Mouse (Mus musculus) adrenal gland, adult 2 months (tissue): Measurements from ENCODE around the gene Snapc2. TPM values are rescaled to one million over a fixed set of nuclear protein-coding genes. Genes with fewer than 3 reads are reported as not detected.
A peak's percentile ranks its signal among the peaks of the same experiment; 100 is the strongest.

Experiments used
- DNase-seq: peaks from one replicate; pipeline ENCODE4 v3.0.0; 2021
- polyA plus RNA-seq: library from polyadenylated mRNA; depleted of rRNA; stranded (reverse); fragments of >200 nt; gene quantifications from 2 replicates; pipeline ENCODE4 v1.2.3, GENCODE M21; 2012; rRNA removed
- total RNA-seq, 2 experiments: library from RNA; stranded (reverse); gene quantifications; 2 replicates each; pipeline ENCODE4 v1.2.3; 2021

Snapc2 gene
- total and polyA plus RNA-seq, 3 experiments, result 26.6 to 60.7 (median 29.4) TPM

GRCm38 (mm10) chr8:4265160-4265914, 12.5 kb downstream of the Snapc2 start:
- no peak for DNase-seq

DNA sequence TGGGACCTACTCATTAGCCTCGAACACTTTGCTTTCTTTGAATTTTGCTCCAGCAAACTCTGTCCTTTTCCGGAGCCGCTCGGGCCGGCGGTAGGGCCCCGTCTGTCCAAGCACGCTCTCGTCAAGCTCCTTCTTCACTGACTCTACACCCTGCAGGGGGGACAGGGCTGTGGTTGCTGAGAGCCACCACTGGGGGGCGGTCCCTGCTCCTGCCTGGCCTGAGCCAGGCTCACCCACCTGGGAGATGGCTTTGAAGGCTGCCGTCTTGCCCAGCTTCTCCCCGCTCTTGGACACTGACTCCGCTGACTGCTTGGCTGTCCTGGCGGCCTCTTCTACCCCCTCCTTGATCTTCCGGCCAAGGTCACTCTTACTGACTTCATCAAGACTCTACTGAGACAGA, 14.7 kb downstream of the Snapc2 start:
- no peak for DNase-seq

DNA sequence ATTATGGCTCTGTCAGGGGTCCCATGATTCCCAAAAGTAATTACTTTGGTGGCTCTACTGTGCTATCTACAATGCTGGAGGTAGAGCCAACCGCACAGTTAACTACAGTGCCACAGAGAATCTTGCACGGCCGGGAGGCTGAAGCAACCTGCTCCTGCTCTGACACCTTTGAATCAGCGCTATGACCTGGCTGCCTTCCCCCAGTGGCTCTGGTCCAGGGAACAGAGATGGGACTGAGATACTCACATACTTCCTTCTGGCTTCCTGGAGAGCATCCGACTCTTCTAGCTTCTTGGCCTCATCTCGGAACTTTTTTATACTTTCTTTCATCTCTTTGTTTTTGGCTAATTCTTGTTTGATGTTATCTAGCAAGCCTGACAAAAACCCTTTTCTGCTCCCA, 16.7 kb downstream of the Snapc2 start:
- DNase-seq, result no peak

DNA sequence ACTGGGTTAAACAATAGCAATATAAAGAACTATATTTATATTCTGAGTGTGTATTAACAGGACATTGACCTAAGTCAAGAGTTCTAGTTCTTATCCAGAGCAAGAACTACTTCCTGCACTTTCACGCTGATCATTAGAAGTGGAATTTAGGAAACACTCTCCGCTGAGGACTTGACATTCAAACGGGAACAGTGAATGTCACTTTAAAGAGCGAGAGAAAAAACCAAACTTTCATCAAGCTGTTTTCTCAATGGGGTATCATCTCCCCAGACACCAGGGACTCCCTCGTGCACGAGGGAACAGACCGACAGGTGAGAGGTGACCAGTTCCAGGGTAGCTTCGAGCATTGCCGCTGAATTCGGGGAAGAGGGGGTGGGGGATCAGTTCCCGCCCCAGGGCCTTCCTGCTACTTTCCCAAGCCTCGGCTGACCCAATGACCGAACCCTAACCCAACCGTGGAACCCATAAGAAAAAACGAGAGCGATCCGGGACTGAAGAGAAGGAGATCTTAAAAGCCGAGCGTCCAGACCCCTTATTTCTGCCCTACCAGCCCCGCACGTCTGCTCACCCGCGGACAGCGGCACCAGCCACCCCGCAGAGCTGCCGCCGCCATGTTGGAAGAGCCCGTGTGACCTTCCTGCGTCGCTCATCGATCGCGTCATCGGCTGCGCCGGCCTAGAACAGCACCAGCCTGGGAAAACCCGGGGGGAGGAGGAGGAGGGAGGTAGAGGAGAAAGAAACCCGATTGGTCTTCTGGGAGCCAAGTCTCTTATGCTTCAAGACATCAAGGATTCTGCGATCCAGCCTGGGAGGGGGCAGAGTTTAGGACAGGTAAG, 22.6 kb downstream of the Snapc2 start, which contains the start of gene Timm44:
Timm44 (minus strand) TSS at position 639 of the 836 bp plus-strand sequence.
- peak; percentile 97 for DNase-seq

- DNase-seq, result no peak
Observed at GRCm38 (mm10) chr8:4276111-4276465, 23.2 kb downstream of the Snapc2 start.

- DNase-seq, result no peak
Observed at GRCm38 (mm10) chr8:4292738-4293137, 39.9 kb downstream of the Snapc2 start.

DNA sequence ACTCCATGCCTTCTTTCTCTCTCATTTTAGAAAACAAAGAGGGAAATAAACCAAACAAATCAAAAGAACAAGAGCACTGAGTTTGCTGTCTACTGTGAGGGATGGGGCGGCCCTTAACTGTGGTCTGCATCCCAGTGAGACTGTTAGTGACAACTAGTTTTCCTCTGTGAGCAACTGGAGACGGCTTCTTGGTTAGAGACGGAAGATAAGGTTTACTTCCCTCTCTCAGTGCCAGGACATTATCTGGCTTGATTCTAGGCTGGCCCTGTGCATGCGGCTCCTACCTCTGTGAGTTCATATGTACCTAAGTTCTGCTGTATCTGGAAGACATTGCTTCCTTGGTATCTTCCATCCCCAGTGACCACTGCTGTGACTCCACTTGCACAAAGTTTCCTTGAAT, 44.9 kb downstream of the Snapc2 start:
- no peak for DNase-seq

GRCm38 (mm10) chr8:4304124-4304547, 51.3 kb downstream of the Snapc2 start:
- no peak for DNase-seq

Other genes starting within 250 kb of the Snapc2 start
- gene Cd209f, start 147.2 kb upstream of the Snapc2 start, total RNA-seq, result 1 to 10 TPM; 1.1 to 4.0 TPM
- gene Cd209f, start 147.2 kb upstream of the Snapc2 start, polyA plus RNA-seq, result 1.9 and 5.5 TPM in 2 replicates
- 1 to 10 TPM in 1 of 2 experiments, under 1 TPM in 1; 0.72 to 1.8 TPM for gene Cd209g, start 119.0 kb upstream of the Snapc2 start, total RNA-seq
- 2.3 and 4.6 TPM in 2 replicates for gene Cd209g, start 119.0 kb upstream of the Snapc2 start, polyA plus RNA-seq
- gene Evi5l, start 86.5 kb upstream of the Snapc2 start, total RNA-seq, result 10 to 100 TPM; 33.8 to 38.2 TPM
- 25.2 and 33.8 TPM in 2 replicates for gene Evi5l, start 86.5 kb upstream of the Snapc2 start, polyA plus RNA-seq
- gene Prr36, start 35.6 kb upstream of the Snapc2 start, total RNA-seq, result 1 to 10 TPM; 4.9 to 5.1 TPM
- gene Prr36, start 35.6 kb upstream of the Snapc2 start, polyA plus RNA-seq, result 2.6 and 4.0 TPM in 2 replicates
- 10 to 100 TPM; 19.3 to 24.2 TPM for gene Lrrc8e, start 26.3 kb upstream of the Snapc2 start, total RNA-seq
- 8.4 and 14.3 TPM in 2 replicates for gene Lrrc8e, start 26.3 kb upstream of the Snapc2 start, polyA plus RNA-seq
- gene Map2k7, start 14.3 kb upstream of the Snapc2 start, total RNA-seq, result 10 to 100 TPM; 72.0 to 93.2 TPM
- 81.3 and 90.6 TPM in 2 replicates for gene Map2k7, start 14.3 kb upstream of the Snapc2 start, polyA plus RNA-seq
- 1 to 10 TPM; 1.0 to 1.2 TPM for gene Gm49320, start 14.2 kb upstream of the Snapc2 start, total RNA-seq
- 10.3 and 12.7 TPM in 2 replicates for gene Gm49320, start 14.2 kb upstream of the Snapc2 start, polyA plus RNA-seq
- gene Tgfbr3l, start 4.9 kb upstream of the Snapc2 start, total RNA-seq, result 10 to 100 TPM in 1 of 2 experiments, 1 to 10 TPM in 1; 8.2 to 11.4 TPM
- gene Tgfbr3l, start 4.9 kb upstream of the Snapc2 start, polyA plus RNA-seq, result 207 and 268 TPM in 2 replicates
- gene Ctxn1, start 6.2 kb downstream of the Snapc2 start, total RNA-seq, result 1 to 10 TPM; 7.7 to 9.1 TPM
- 18.4 and 21.8 TPM in 2 replicates for gene Ctxn1, start 6.2 kb downstream of the Snapc2 start, polyA plus RNA-seq
- 10 to 100 TPM; 85.8 to 98.6 TPM for gene Timm44, start 22.8 kb downstream of the Snapc2 start, total RNA-seq
- 69.2 and 76.8 TPM in 2 replicates for gene Timm44, start 22.8 kb downstream of the Snapc2 start, polyA plus RNA-seq
- 10 to 100 TPM; 16.0 to 18.6 TPM for gene Ccl25, start 72.1 kb downstream of the Snapc2 start, total RNA-seq
- 0.86 and 1.6 TPM in 2 replicates for gene Ccl25, start 72.1 kb downstream of the Snapc2 start, polyA plus RNA-seq
- 100 to 1,000 TPM in 1 of 2 experiments, 10 to 100 TPM in 1; 86.8 to 113 TPM for gene Elavl1, start 72.3 kb downstream of the Snapc2 start, total RNA-seq
- 25.8 and 26.2 TPM in 2 replicates for gene Elavl1, start 72.3 kb downstream of the Snapc2 start, polyA plus RNA-seq
- gene Cers4, start 239.9 kb downstream of the Snapc2 start, total RNA-seq, result 10 to 100 TPM; 14.4 to 28.4 TPM
- gene Cers4, start 239.9 kb downstream of the Snapc2 start, polyA plus RNA-seq, result 19.2 and 23.8 TPM in 2 replicates